Mouse (Mus musculus): ENCODE results near the gene Klf4.

Gene Klf4

DNA sequence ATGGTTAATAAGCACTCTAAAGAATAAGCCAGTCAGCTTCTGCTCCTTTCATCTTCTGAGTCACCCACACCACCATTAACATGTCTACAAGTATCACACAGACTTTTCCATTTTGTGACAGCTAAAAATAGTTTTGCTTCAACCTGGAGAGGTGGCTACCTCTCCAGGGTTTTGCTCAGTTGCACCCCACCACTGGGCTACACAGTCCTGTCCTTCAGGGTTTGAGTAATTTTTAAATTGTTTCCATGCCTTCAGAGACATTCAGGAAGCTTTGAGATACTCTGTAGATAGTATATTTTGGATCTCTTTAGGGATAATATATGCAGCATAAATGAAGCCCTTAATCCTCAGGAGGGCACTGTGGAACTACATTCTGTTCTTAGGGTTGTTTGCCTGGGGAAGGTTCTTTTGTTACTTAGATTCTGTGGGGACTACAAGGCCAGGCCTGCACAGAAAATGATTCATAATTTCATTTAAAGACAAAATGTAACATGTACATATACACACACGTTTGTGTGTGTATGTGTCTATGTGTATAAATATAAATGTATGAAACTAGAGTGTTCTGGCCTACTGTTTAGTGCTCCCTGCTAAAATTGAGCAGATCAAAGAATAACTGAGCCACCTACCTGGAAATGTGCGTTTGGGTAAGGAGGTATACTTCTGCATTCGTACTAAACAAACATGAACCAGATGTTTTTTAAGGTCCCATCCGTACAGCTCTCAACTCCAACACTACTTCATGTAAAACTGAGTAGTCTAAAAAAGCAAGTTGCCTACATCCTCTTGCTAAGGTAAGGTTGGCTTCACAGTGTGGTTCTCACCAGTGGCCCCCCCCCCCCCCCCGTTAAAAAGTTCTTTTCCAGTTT, 5.8 kb downstream of the Klf4 start:
- CTCF ChIA-PET: no interaction called here

- CTCF ChIA-PET: no interaction called here
These were observed 8.3 kb downstream of the Klf4 start for GRCm38 (mm10) chr4:55523921-55524320.

DNA sequence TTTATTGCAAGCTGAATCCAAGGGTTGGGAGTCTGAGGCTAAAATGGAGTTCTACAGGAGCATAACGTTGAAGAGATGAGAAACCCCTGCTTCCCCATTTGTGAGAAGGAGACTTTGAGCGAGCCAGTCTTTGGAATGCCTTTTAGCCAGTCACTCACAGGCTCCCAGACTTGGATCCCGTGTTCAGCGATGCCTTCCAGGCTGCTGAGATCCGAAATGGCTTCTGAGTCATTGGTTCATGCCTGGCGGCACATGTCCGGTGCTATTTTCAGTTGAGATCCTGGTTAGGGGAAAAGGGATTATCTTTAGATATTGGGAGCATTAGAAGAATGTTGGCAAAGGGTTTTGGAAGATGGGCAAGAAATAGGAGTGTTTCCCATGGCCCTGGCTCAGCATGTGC, 14.8 kb downstream of the Klf4 start:
- CTCF ChIA-PET: no interaction called here

DNA sequence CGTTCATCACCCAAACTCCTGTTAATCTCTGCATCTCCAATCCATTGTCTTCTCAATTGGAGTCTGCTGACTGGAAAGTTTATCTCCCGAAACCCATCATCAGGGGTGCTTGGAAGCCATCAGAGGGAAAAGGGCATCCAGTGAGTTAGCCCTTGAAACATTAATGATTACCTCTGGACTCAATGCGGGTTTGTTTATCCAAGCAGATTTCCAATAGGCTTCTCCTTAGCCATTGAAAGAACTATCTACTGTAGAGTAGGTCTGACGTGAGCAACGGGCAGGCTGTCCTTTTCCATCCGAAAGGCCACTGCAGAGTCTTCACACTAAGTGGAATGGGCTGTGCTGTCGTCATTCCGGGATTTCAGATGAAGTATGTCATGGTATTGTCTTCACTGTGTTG, 16.2 kb downstream of the Klf4 start:
- CTCF ChIA-PET: interaction anchor here (0.6 kb wide), 1 partner anchor 673 kb away, joined by 6 read pairs; no protein-coding TSS in a partner anchor

GRCm38 (mm10) chr4:55514733-55515176, 17.5 kb downstream of the Klf4 start:
- CTCF ChIA-PET: interaction anchor here (0.7 kb wide), 1 partner anchor 977 kb away, joined by 3 read pairs; no protein-coding TSS in a partner anchor

GRCm38 (mm10) chr4:55513615-55514279, 18.5 kb downstream of the Klf4 start:
- CTCF ChIA-PET: interaction anchor here (0.7 kb wide), 1 partner anchor 797 kb away, joined by 8 read pairs; no protein-coding TSS in a partner anchor

DNA sequence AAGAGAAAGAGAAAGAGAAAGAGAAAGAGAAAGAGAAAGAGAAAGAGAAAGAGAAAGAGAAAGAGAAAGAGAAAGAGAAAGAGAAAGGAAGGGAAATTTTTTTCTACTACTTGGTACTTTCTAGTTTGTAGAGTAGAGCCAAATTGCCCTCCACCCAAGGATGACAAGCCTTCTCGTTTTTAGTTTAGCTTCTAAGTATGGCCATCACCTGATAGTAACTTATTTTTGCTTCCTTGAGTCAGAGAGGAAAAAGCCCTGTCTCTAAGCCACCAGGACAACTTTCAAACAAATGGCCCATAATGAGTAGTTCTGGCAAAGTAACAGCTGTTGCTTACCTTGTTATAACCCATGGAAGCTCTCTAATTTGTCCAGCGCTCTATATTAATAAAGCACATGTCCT, 20.9 kb downstream of the Klf4 start:
- CTCF ChIA-PET: no interaction called here

DNA sequence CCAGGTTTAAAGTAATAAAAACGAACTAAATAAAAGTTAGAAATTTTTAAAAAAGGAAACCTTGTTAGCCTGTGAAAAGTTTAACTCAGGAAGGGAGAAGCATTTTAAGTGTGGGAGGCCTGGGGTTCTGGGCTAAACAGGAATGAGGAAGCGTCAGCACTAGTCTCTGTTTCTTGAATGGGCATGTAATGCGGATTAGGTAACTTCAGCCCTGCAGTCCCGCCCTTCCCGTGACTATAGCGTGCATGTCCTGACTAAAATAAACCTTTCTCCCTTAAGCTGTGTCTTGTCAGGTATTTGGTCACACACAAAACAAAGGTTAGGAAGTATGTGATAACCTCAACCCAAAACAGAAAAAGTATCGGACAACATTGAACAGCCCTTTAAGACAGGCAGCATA, 23.6 kb downstream of the Klf4 start:
- CTCF ChIA-PET: interaction anchor here (1.1 kb wide), 1 partner anchor 713 kb away, joined by 3 read pairs; no protein-coding TSS in a partner anchor

DNA sequence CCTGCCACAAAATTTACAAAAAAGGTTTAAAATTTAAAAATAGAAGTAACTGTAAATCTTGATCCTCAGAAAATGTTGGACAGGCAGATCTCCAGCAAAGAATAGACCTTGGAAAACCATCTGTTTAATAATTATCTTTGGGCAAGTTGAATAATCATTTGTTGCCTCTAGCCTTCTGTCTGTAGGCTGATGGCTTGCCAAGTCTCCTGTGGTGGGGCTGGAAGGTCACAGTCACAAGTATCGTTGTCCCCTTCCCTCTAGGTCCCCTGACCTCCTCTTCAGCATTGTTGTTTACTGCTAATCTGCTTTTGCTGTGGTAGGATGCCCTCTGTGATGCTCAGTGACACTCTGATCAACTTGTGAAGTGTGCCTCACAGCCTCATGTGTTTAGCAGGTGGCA, 33.6 kb downstream of the Klf4 start:
- CTCF ChIA-PET: no interaction called here

- CTCF ChIA-PET: no interaction called here
These were observed 35.9 kb downstream of the Klf4 start for GRCm38 (mm10) chr4:55496416-55496815.

GRCm38 (mm10) chr4:55493261-55493660, 39.0 kb downstream of the Klf4 start:
- CTCF ChIA-PET: no interaction called here

DNA sequence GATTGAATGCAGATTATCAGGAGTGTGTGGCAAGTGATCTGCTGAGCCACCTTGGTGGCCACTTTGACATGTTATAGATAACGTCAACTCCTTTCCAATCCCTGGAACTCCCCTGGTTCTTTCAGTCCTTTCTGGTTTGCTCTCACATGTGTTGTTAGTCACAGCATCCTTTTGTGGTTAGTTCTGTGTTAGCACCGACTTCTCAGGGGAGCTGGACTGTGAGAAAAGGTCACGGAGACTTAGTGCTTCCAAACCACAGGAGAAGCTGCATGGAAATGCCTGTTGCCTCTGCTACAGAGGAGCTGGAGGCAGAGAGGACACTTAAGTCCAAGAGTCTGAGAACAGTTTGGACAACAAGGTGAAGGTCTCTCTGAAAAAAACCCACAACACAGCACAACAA, 42.9 kb downstream of the Klf4 start:
- CTCF ChIA-PET: no interaction called here

GRCm38 (mm10) chr4:55488604-55489003, 43.7 kb downstream of the Klf4 start:
- CTCF ChIA-PET: interaction anchor here (0.7 kb wide), 1 partner anchor 898 kb away, joined by 4 read pairs; no protein-coding TSS in a partner anchor

DNA sequence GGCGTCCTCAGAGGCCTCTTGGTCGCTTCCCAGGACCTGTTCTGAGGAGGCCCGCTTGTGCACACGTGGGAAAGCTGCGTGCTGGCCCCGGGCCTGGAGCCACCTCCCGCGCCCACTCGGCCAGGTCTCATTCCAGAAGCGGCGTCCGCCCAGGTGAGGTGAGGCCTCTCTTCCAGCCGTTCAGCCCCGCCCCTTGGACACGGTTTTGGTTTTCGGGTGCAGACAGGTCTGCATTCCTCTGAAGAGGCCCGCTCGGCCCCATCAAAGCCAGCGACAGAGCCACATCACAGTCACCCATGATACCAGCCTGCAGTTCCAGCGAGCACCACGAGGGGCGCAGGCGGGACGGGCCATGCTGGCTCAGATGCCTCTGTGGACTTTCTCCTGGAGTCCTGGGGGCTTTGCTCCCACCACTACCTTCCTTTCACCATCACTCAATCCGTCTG, 51.9 kb downstream of the Klf4 start:
- CTCF ChIA-PET: no interaction called here

GRCm38 (mm10) chr4:55478333-55478732, 53.9 kb downstream of the Klf4 start:
- CTCF ChIA-PET: no interaction called here

- CTCF ChIA-PET: interaction anchor here (0.9 kb wide), 1 partner anchor 744 kb away, joined by 3 read pairs; no protein-coding TSS in a partner anchor
These were observed 54.3 kb downstream of the Klf4 start for GRCm38 (mm10) chr4:55477933-55478332.

- CTCF ChIA-PET: interaction anchor here (0.9 kb wide), 1 partner anchor 745 kb away, joined by 3 read pairs; no protein-coding TSS in a partner anchor
These were observed 55.0 kb downstream of the Klf4 start for GRCm38 (mm10) chr4:55477210-55477759.

All from spleen, embryonic (tissue).